Mouse (Mus musculus): ENCODE results near the gene Capn3.

DNA sequence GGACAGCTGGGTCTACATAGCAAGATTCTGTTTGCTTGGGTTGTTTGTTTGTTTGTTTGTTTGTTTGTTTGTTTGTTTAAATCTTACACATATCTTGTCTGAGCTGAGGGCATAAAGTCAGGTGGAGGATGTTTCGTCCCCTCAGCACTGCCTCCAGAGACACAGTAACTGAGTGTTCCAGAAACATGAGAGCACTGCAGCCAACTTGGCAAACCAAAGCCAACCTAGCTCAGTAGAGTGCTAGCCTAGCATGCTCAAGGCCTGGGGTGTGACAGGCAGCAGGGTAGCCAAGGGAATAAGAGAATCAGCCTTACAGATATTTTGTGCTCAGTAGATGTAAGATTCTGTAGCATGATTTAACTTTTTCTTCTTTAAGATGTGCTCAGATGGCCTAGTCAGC lies 11.3 kb upstream of the Capn3 start:
- TF ChIP-seq CTCF (IDR thresholded peaks at IDR 0.05; ENCODE audit: control insufficient read depth, insufficient read depth, insufficient read length) (no peak), USF1 (IDR thresholded peaks at IDR 0.05; ENCODE audit: low read depth) (no peak), MAX (IDR thresholded peaks at IDR 0.05) (no peak), MYOG (IDR thresholded peaks at IDR 0.05; ENCODE audit: control insufficient read depth, extremely low read depth, insufficient read length) (no peak)

Data from C2C12 (cell line).